8 mouse cellular contexts compared by ENCODE assay signal in genomic region chr1:86154133-86154823, GRCm38 (mm10). TPM values are rescaled to one million over a fixed set of nuclear protein-coding genes. Genes with fewer than 3 reads are reported as not detected.
DNase-seq lines count a peak whose midpoint lies in the region; ATAC-seq and TF ChIP-seq lines count a peak whose summit lies in the region.

Gene Armc9, plus strand, starts transcription at chr1:86154780.

- H3K4me2 ChIP-seq in heart, embryonic 12.5 days, result peak within 1 kb of the TSS; percentile 87
- peak within 1 kb of the TSS; percentile 76 for H3K4me2 ChIP-seq in kidney, postnatal 0 days (ENCODE audit: low read length)
- peak within 1 kb of the TSS; percentile 87 for H3K4me2 ChIP-seq in liver, embryonic 11.5 days
- peak within 1 kb of the TSS; percentile 70 for H3K4me2 ChIP-seq in stomach, embryonic 14.5 days (replicated peaks; ENCODE audit: low read depth, low read length)

- H3ac ChIP-seq in C2C12 (ENCODE audit: control insufficient read depth, insufficient read length, low read depth), result peak within 1 kb of the TSS; percentile 81

- peak; percentile 99 for ATAC-seq in heart, embryonic 12.5 days (ENCODE audit: insufficient number of reproducible peaks, low FRiP score)
- peak; percentile 99 for ATAC-seq in kidney, postnatal 0 days (replicated peaks; ENCODE audit: low FRiP score, low read depth)
- ATAC-seq in liver, embryonic 11.5 days (replicated peaks; ENCODE audit: low FRiP score), result peak; percentile 99
- peak; percentile 100 for ATAC-seq in stomach, embryonic 14.5 days (ENCODE audit: insufficient number of reproducible peaks, insufficient read depth, low FRiP score, low read depth)

- no peaks in the 10 kb centered on the region for H3K27me3 ChIP-seq in C2C12 (ENCODE audit: control insufficient read depth, insufficient read depth, insufficient read length)
- H3K27me3 ChIP-seq in erythroblast, embryonic 14.5 days (ENCODE audit: control insufficient read depth), result no peaks in the 10 kb centered on the region
- H3K27me3 ChIP-seq in heart, embryonic 12.5 days (replicated peaks), result no peaks in the 10 kb centered on the region
- no peaks in the 10 kb centered on the region for H3K27me3 ChIP-seq in kidney, postnatal 0 days (ENCODE audit: insufficient read depth, low read length)
- H3K27me3 ChIP-seq in liver, embryonic 11.5 days (replicated peaks; ENCODE audit: control insufficient read depth, insufficient read depth, low read length), result no peaks in the 10 kb centered on the region
- H3K27me3 ChIP-seq in stomach, embryonic 14.5 days (ENCODE audit: control insufficient read depth, insufficient read depth, low read length), result no peaks in the 10 kb centered on the region

- H3K9me3 ChIP-seq in erythroblast, embryonic 14.5 days (ENCODE audit: control insufficient read depth, low read length), result no peaks in the 10 kb centered on the region
- no peaks in the 10 kb centered on the region for H3K9me3 ChIP-seq in heart, embryonic 12.5 days (replicated peaks)
- H3K9me3 ChIP-seq in kidney, postnatal 0 days (replicated peaks; ENCODE audit: low read length), result no peaks in the 10 kb centered on the region
- no peaks in the 10 kb centered on the region for H3K9me3 ChIP-seq in liver, embryonic 11.5 days (ENCODE audit: control insufficient read depth, low read length)
- H3K9me3 ChIP-seq in stomach, embryonic 14.5 days (ENCODE audit: control insufficient read depth, low read depth, low read length), result no peaks in the 10 kb centered on the region

- 3% methylated on average over 40 of the region's 40 CpGs for WGBS in heart, embryonic 12.5 days
- WGBS in kidney, postnatal 0 days, result 4% methylated on average over 40 of the region's 40 CpGs
- 4% methylated on average over 40 of the region's 40 CpGs for WGBS in liver, embryonic 11.5 days
- 3% methylated on average over 40 of the region's 40 CpGs for WGBS in stomach, embryonic 14.5 days

- peaks cover 1% of the 10 kb centered on the region for H3K79me3 ChIP-seq in C2C12 (ENCODE audit: low read depth)

- peak within 1 kb of the TSS; percentile 87 for H3K9ac ChIP-seq in heart, embryonic 12.5 days
- peak within 1 kb of the TSS; percentile 77 for H3K9ac ChIP-seq in kidney, postnatal 0 days (ENCODE audit: low read depth, low read length)
- H3K9ac ChIP-seq in liver, embryonic 11.5 days (ENCODE audit: low read depth, low read length), result peak within 1 kb of the TSS; percentile 80
- H3K9ac ChIP-seq in stomach, embryonic 14.5 days (replicated peaks; ENCODE audit: low read depth, low read length), result peak within 1 kb of the TSS; percentile 57

- H3K4me3 ChIP-seq in C2C12 (ENCODE audit: insufficient read depth, poor library complexity, severe bottlenecking), result peak within 1 kb of the TSS; percentile 51
- H3K4me3 ChIP-seq in erythroblast, embryonic 14.5 days (replicated peaks), result peak within 1 kb of the TSS; percentile 84
- H3K4me3 ChIP-seq in heart, embryonic 12.5 days, result peak within 1 kb of the TSS; percentile 77
- H3K4me3 ChIP-seq in kidney, postnatal 0 days (replicated peaks; ENCODE audit: low read depth, low read length), result peak within 1 kb of the TSS; percentile 85
- H3K4me3 ChIP-seq in liver, embryonic 11.5 days (ENCODE audit: low read depth, low read length), result peak within 1 kb of the TSS; percentile 76
- peak within 1 kb of the TSS; percentile 76 for H3K4me3 ChIP-seq in stomach, embryonic 14.5 days (ENCODE audit: low read depth, low read length)

- peak; percentile 99 for DNase-seq in brain, embryonic 14.5 days (ENCODE audit: low read depth)
- peak; percentile 99 for DNase-seq in kidney, postnatal 0 days (ENCODE audit: low spot score)
- peak; percentile 91 for DNase-seq in liver, embryonic 11.5 days (ENCODE audit: low spot score)
- peak; percentile 96 for DNase-seq in naive thymus-derived CD4-positive, alpha-beta T cell, adult 2 months (ENCODE audit: low read depth)

- no peak for TF ChIP-seq CTCF in C2C12 (IDR thresholded peaks at IDR 0.05; ENCODE audit: control insufficient read depth, insufficient read depth, insufficient read length)
- no peak for TF ChIP-seq CTCF in brain, embryonic 14.5 days (IDR thresholded peaks at IDR 0.05; ENCODE audit: borderline replicate concordance, extremely low read depth, insufficient read depth, insufficient read length)
- no peak for TF ChIP-seq CTCF in kidney, postnatal 0 days (IDR thresholded peaks at IDR 0.05; ENCODE audit: low read depth)

- H3K36me3 ChIP-seq in C2C12 (ENCODE audit: control insufficient read depth, insufficient read depth), result no peaks in the 10 kb centered on the region
- peaks cover 27% of the 10 kb centered on the region for H3K36me3 ChIP-seq in erythroblast, embryonic 14.5 days (ENCODE audit: control insufficient read depth)
- H3K36me3 ChIP-seq in heart, embryonic 12.5 days, result peaks cover 4% of the 10 kb centered on the region; the same call in 1 of the 2 replicates
- no peaks in the 10 kb centered on the region for H3K36me3 ChIP-seq in kidney, postnatal 0 days (ENCODE audit: insufficient read depth, low read length)
- H3K36me3 ChIP-seq in liver, embryonic 11.5 days (ENCODE audit: control insufficient read depth, insufficient read depth, low read length), result no peaks in the 10 kb centered on the region
- H3K36me3 ChIP-seq in stomach, embryonic 14.5 days (ENCODE audit: control insufficient read depth, insufficient read depth, low read length), result no peaks in the 10 kb centered on the region; the same call in 1 of the 2 replicates

- peaks cover 5% of the 10 kb centered on the region for H3K79me2 ChIP-seq in C2C12 (ENCODE audit: control insufficient read depth, insufficient read depth)

- peaks cover 61% of the 10 kb centered on the region for H3K4me1 ChIP-seq in erythroblast, embryonic 14.5 days (ENCODE audit: control insufficient read depth)
- H3K4me1 ChIP-seq in heart, embryonic 12.5 days (replicated peaks), result peaks cover 15% of the 10 kb centered on the region
- H3K4me1 ChIP-seq in kidney, postnatal 0 days (replicated peaks; ENCODE audit: insufficient read depth, low read length), result peaks cover 10% of the 10 kb centered on the region; the same call in 1 of the 2 replicates
- H3K4me1 ChIP-seq in liver, embryonic 11.5 days (replicated peaks; ENCODE audit: control insufficient read depth, insufficient read depth, low read length), result peaks cover 19% of the 10 kb centered on the region
- H3K4me1 ChIP-seq in stomach, embryonic 14.5 days (ENCODE audit: control insufficient read depth, insufficient read depth, low read length), result no peaks in the 10 kb centered on the region; the same call in 1 of the 2 replicates

- peak; percentile 82; the same call in 1 of the 2 replicates for TF ChIP-seq POLR2A in brain, embryonic 14.5 days (IDR thresholded peaks at IDR 0.05; ENCODE audit: borderline replicate concordance, extremely low read depth, insufficient read depth, insufficient read length, poor library complexity, severe bottlenecking)

- H3K27ac ChIP-seq in heart, embryonic 12.5 days (ENCODE audit: poor library complexity, severe bottlenecking), result peak within 1 kb of the TSS; percentile 84
- peak within 1 kb of the TSS; percentile 89 for H3K27ac ChIP-seq in kidney, postnatal 0 days
- H3K27ac ChIP-seq in liver, embryonic 11.5 days (ENCODE audit: low read depth, low read length), result peak within 1 kb of the TSS; percentile 94
- peak within 1 kb of the TSS; percentile 90 for H3K27ac ChIP-seq in stomach, embryonic 14.5 days (ENCODE audit: low read length)

TF ChIP-seq in C2C12, 6 proteins besides CTCF, POLR2A, EP300 and RAD21:
- TF ChIP-seq MYOG (IDR thresholded peaks at IDR 0.05; ENCODE audit: control insufficient read depth, extremely low read depth, insufficient read length), result no peak
- TF ChIP-seq CEBPB (IDR thresholded peaks at IDR 0.05; ENCODE audit: low read depth), result no peak
- TF ChIP-seq MAX (IDR thresholded peaks at IDR 0.05), result peak; percentile 72
- peak; percentile 98 for TF ChIP-seq USF1 (IDR thresholded peaks at IDR 0.05; ENCODE audit: low read depth)

RNA-seq across cellular contexts. Expression of gene Armc9, which starts in this region (rescaled TPM):
- 5.6 TPM for polyA plus RNA-seq in C2C12 (2012; fragmentation: generic; extraction: Trizol)
- 22.4 and 23.9 TPM in 2 replicates for polyA plus RNA-seq in brain, embryonic 14.5 days (2012; rRNA removed)
- polyA plus RNA-seq in erythroblast, embryonic 14.5 days (2012), result 0.81 and 0.94 TPM in 2 replicates
- polyA plus RNA-seq in heart, embryonic 12.5 days (2016; fragmentation: Nextera tagmentation; extraction: Ambion mirVana), result 14.1 and 14.2 TPM in 2 replicates
- 16.5 and 20.1 TPM in 2 replicates for polyA plus RNA-seq in kidney, postnatal 0 days (2015; fragmentation: Nextera tagmentation; extraction: Ambion mirVana)
- polyA plus RNA-seq in liver, embryonic 11.5 days (2014; fragmentation: Nextera tagmentation; extraction: Ambion mirVana), result 20.9 and 28.7 TPM in 2 replicates
- polyA plus RNA-seq in stomach, embryonic 14.5 days (2014; fragmentation: Nextera tagmentation; extraction: Ambion mirVana), result 22.7 and 30.1 TPM in 2 replicates

Comparison
In these comparisons a context has a peak if more than half of its experiments do, and no peak if none do; other contexts are left out.
1. Peak in every context shown above with its lines: DNase-seq, ATAC-seq, H3K4me3 ChIP-seq and H3K27ac ChIP-seq.